Mouse (Mus musculus): ENCODE data around the gene Olfr1247.
"Not testable (repeated sequence)": the region's sequence is repeated elsewhere in the genome, so short reads cannot be mapped to it uniquely, and the experiment has no call there.

The Olfr1247 gene

DNA sequence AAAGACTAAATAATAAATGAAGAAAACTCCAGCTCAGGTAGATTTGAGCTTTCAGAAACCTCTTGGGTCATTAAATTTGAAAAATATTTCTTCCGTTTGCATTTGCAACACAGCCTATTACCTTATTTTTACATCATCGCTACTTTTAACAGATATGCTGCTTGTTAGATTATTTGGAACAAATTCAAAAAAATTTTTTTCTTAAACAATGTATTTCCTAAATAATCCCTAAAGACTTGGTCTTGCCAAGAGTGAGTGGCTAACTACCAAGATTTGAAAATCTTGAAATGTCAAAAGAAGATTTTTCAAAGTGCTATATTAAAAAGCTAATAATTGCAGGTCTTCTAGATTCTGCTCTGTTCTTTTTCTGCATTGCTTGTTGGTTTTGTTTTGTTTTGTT is at the start of gene Olfr1247:
Gene Olfr1247, minus strand, starts transcription at position 101 of the 400 bp plus-strand sequence.
- no peak for DNase-seq (ENCODE audit: low spot score)

GRCm38 (mm10) chr2:89661367-89661766 is 47.4 kb upstream of the Olfr1247 start, which contains the start of gene Olfr1250:
Gene Olfr1250, minus strand, starts transcription at chr2:89661467.
- DNase-seq (ENCODE audit: low spot score): no peak

GRCm38 (mm10) chr2:89634883-89635282 is 21.0 kb upstream of the Olfr1247 start, which contains the start of gene Olfr1249:
Gene Olfr1249, minus strand, starts transcription at chr2:89634983.
- no peak for DNase-seq (ENCODE audit: low spot score)

- not testable (repeated sequence) for DNase-seq (ENCODE audit: low spot score)
Observed at GRCm38 (mm10) chr2:89618145-89618544, 4.2 kb upstream of the Olfr1247 start, which contains the start of gene Olfr1248. Gene Olfr1248, minus strand, starts transcription at chr2:89618245.

- DNase-seq (ENCODE audit: low spot score): no peak
Observed at GRCm38 (mm10) chr2:89593057-89593456, 20.9 kb downstream of the Olfr1247 start, which contains the start of gene Olfr1246. Gene Olfr1246, minus strand, starts transcription at chr2:89593157.

DNA sequence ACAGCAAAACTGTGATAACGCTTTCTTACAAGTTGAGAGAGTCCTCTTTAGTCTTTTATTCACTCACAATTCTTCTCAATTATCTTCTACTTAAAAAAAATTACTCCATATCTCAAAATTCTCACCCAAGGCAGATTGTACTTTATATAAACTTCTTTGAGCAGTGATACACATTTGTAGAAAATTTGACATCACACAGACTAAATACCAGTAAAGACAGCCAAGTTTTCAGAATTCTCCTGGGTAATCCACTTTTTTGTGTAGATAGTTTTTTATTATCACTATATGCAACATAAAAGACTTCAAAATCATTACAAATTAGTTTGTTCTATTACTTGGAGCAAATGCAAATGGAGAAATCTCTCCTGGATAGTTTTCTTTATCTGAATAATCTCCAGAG is 35.6 kb downstream of the Olfr1247 start, which contains the start of gene Olfr1245:
Gene Olfr1245, minus strand, starts transcription at position 101 of the 400 bp plus-strand sequence.
- no peak for DNase-seq (ENCODE audit: low spot score)

- DNase-seq (ENCODE audit: low spot score): not testable (repeated sequence)
Observed at GRCm38 (mm10) chr2:89562706-89563105, 51.2 kb downstream of the Olfr1247 start.
